In genomic region chr3:108444698-108445365, GRCm38 (mm10) we compare ENCODE assay signal across 8 mouse cellular contexts. TPM values are rescaled to one million over a fixed set of nuclear protein-coding genes. Genes with fewer than 3 reads are reported as not detected.
DNase-seq lines count a peak whose midpoint lies in the region; ATAC-seq and TF ChIP-seq lines count a peak whose summit lies in the region.

Sars (minus strand) TSS chr3:108445209.

- H3K4me3 ChIP-seq in MEL (ENCODE audit: control insufficient read depth in 1 of 2, insufficient read depth in 1 of 2, low read depth in 2 of 2, low read length in 2 of 2): peak within 1 kb of the TSS; percentile 61 to 92
- H3K4me3 ChIP-seq in cerebellum, adult 2 months (replicated peaks; ENCODE audit: insufficient read depth, low read depth, low read length): peak within 1 kb of the TSS; percentile 88
- peak within 1 kb of the TSS; percentile 82 for H3K4me3 ChIP-seq in lung, embryonic 16.5 days (ENCODE audit: low read length)

- H3K4me1 ChIP-seq in MEL (ENCODE audit: control insufficient read depth in 1 of 2, insufficient read depth in 2 of 2, low read length in 2 of 2): peaks cover 18 to 29% of the 10 kb centered on the region in 2 experiments
- H3K4me1 ChIP-seq in cerebellum, adult 2 months (ENCODE audit: control insufficient read depth, insufficient read depth, low read length): peaks cover 7% of the 10 kb centered on the region; the same call in 1 of the 2 replicates
- peaks cover 15% of the 10 kb centered on the region for H3K4me1 ChIP-seq in lung, embryonic 16.5 days (replicated peaks; ENCODE audit: control insufficient read depth, insufficient read depth, low read length)

- DNase-seq in MEL (ENCODE audit: low read depth, low spot score): peak; percentile 95
- DNase-seq in cerebellum, adult 2 months: peak; percentile 88 to 92
- DNase-seq in forelimb bud, embryonic 11.5 days (ENCODE audit: low read depth, low spot score): peak; percentile 90
- peak; percentile 69 for DNase-seq in layer of hippocampus, adult 9-10 months (ENCODE audit: low spot score)
- peak; percentile 74 for DNase-seq in ovary, postnatal 10 days (ENCODE audit: low spot score)
- peak; percentile 76 to 80 for DNase-seq in thymus, postnatal 10 days (ENCODE audit: low spot score in 2 of 2)

- under 1% methylated on average over 41 of the region's 41 CpGs for WGBS in cerebellum, adult 2 months
- under 1% methylated on average over 41 of the region's 41 CpGs for WGBS in lung, embryonic 16.5 days

- peaks cover 32 to 37% of the 10 kb centered on the region in 2 experiments for H3K36me3 ChIP-seq in MEL (ENCODE audit: control insufficient read depth in 1 of 2, insufficient read depth in 2 of 2, low read length in 2 of 2)
- H3K36me3 ChIP-seq in lung, embryonic 16.5 days (ENCODE audit: control insufficient read depth, insufficient read depth, low read length): no peaks in the 10 kb centered on the region

- TF ChIP-seq CTCF in MEL (IDR thresholded peaks at IDR 0.05 in 2 of 3, conservative IDR thresholded peaks at IDR 0.05 in 1 of 3; ENCODE audit: control insufficient read depth in 1 of 3, insufficient read depth in 1 of 3, low read depth in 2 of 3, low read length in 3 of 3, poor library complexity in 1 of 3, severe bottlenecking in 1 of 3): no peak
- TF ChIP-seq CTCF in cerebellum, adult 2 months (IDR thresholded peaks at IDR 0.05; ENCODE audit: borderline replicate concordance, insufficient read depth, low read depth, low read length): no peak

- H3K79me2 ChIP-seq in MEL (ENCODE audit: control insufficient read depth, insufficient read depth, low read length, poor library complexity): peaks cover 50% of the 10 kb centered on the region

- peak within 1 kb of the TSS; percentile 71 for H3K9ac ChIP-seq in MEL (ENCODE audit: control insufficient read depth, low read depth, low read length, poor library complexity, severe bottlenecking)
- H3K9ac ChIP-seq in lung, embryonic 16.5 days (ENCODE audit: low read length): peak within 1 kb of the TSS; percentile 85

- no peaks in the 10 kb centered on the region for H3K9me3 ChIP-seq in MEL (replicated peaks; ENCODE audit: insufficient read depth, low read length)
- H3K9me3 ChIP-seq in lung, embryonic 16.5 days (ENCODE audit: control insufficient read depth, low read length): no peaks in the 10 kb centered on the region

- TF ChIP-seq RAD21 in MEL (IDR thresholded peaks at IDR 0.05; ENCODE audit: low read depth, low read length): no peak

- peak within 1 kb of the TSS; percentile 97 for H3K27ac ChIP-seq in MEL (ENCODE audit: control insufficient read depth, low read depth, low read length)
- H3K27ac ChIP-seq in cerebellum, adult 2 months (ENCODE audit: insufficient read depth, low read length): peak within 1 kb of the TSS; percentile 64
- peak within 1 kb of the TSS; percentile 64 for H3K27ac ChIP-seq in lung, embryonic 16.5 days (ENCODE audit: low read length)

- ATAC-seq in hematopoietic stem cell, adult 5-6 weeks (replicated peaks in 1 of 2; ENCODE audit: insufficient read depth in 1 of 2, low FRiP score in 2 of 2, low TSS enrichment in 1 of 2, low read depth in 1 of 2, poor library complexity in 2 of 2, severe bottlenecking in 2 of 2): peak; percentile 91 to 96
- ATAC-seq in lung, embryonic 16.5 days (ENCODE audit: low read depth): peak; percentile 99

- no peak for TF ChIP-seq EP300 in MEL (IDR thresholded peaks at IDR 0.05; ENCODE audit: low read depth in 1 of 2, low read length in 2 of 2)

- H3K27me3 ChIP-seq in MEL (ENCODE audit: control insufficient read depth in 1 of 2, insufficient read depth in 2 of 2, low read length in 2 of 2): peaks cover 6% of the 10 kb centered on the region in 2 experiments; a peak in 2 of 4 replicates
- no peaks in the 10 kb centered on the region for H3K27me3 ChIP-seq in cerebellum, adult 2 months (ENCODE audit: control insufficient read depth, insufficient read depth, low read length)
- H3K27me3 ChIP-seq in lung, embryonic 16.5 days (ENCODE audit: control insufficient read depth, insufficient read depth, low read depth, low read length): no peaks in the 10 kb centered on the region

- peak within 1 kb of the TSS; percentile 83 for H3K4me2 ChIP-seq in lung, embryonic 16.5 days (ENCODE audit: low read depth, low read length)

- peak; percentile 59 to 88 for TF ChIP-seq POLR2A in MEL (IDR thresholded peaks at IDR 0.05; ENCODE audit: control insufficient read depth in 1 of 2, insufficient read depth in 1 of 2, low read depth in 1 of 2, low read length in 2 of 2, poor library complexity in 1 of 2)
- peak; percentile 75 for TF ChIP-seq POLR2A in cerebellum, adult 2 months (IDR thresholded peaks at IDR 0.05; ENCODE audit: borderline replicate concordance, insufficient read depth, low read length)

TF ChIP-seq in MEL, 35 proteins besides CTCF, POLR2A, EP300 and RAD21:
- TF ChIP-seq TCF12 (IDR thresholded peaks at IDR 0.05; ENCODE audit: low read depth, low read length): peak; percentile 41; the same call in 1 of the 2 replicates
- TF ChIP-seq CHD1 (IDR thresholded peaks at IDR 0.05; ENCODE audit: low read depth, low read length): no peak
- TF ChIP-seq E2F4 (IDR thresholded peaks at IDR 0.05; ENCODE audit: borderline replicate concordance, low read depth, low read length): no peak
- TF ChIP-seq NELFE (IDR thresholded peaks at IDR 0.05; ENCODE audit: low read depth, low read length): peak; percentile 85
- no peak for TF ChIP-seq GABPA (IDR thresholded peaks at IDR 0.05; ENCODE audit: low read depth, low read length)
- peak; percentile 61 for TF ChIP-seq MAX (IDR thresholded peaks at IDR 0.05; ENCODE audit: low read length)
- peak; percentile 68 for TF ChIP-seq ELF1 (IDR thresholded peaks at IDR 0.05; ENCODE audit: low read depth, low read length)
- TF ChIP-seq ETS1 (IDR thresholded peaks at IDR 0.05; ENCODE audit: low read depth, low read length): no peak
- TF ChIP-seq HCFC1 (IDR thresholded peaks at IDR 0.05; ENCODE audit: low read depth, low read length): peak; percentile 71
- TF ChIP-seq MXI1 (IDR thresholded peaks at IDR 0.05; ENCODE audit: low read depth, low read length): peak; percentile 20; the same call in 1 of the 2 replicates
- TF ChIP-seq JUND (IDR thresholded peaks at IDR 0.05; ENCODE audit: low read depth, low read length): no peak
- peak; percentile 53; the same call in 1 of the 2 replicates for TF ChIP-seq ZMIZ1 (IDR thresholded peaks at IDR 0.05; ENCODE audit: low read depth, low read length)
- peak; percentile 60 for TF ChIP-seq TBP (IDR thresholded peaks at IDR 0.05; ENCODE audit: low read depth, low read length)
- no peak; the same call in 1 of the 2 replicates for TF ChIP-seq MYC (IDR thresholded peaks at IDR 0.05; ENCODE audit: low read depth, low read length)
- TF ChIP-seq MAZ (IDR thresholded peaks at IDR 0.05; ENCODE audit: low read depth, low read length): 0 out of 2 replicates have a peak, but pooled peaks have one; percentile 24
- TF ChIP-seq TAL1 (IDR thresholded peaks at IDR 0.05; ENCODE audit: low read length): no peak
- no peak for TF ChIP-seq SMC3 (IDR thresholded peaks at IDR 0.05; ENCODE audit: low read depth, low read length)
- TF ChIP-seq SIN3A (IDR thresholded peaks at IDR 0.05; ENCODE audit: low read length): peak; percentile 69
- peak; percentile 94 for TF ChIP-seq NRF1 (IDR thresholded peaks at IDR 0.05; ENCODE audit: insufficient read depth, low read depth, low read length, poor library complexity, severe bottlenecking)
TF ChIP-seq in MEL: peak in this region for 11.

RNA-seq across cellular contexts. Expression of gene Sars, which starts in this region (rescaled TPM):
- total RNA-seq in MEL (2012; rRNA removed): 202 and 283 TPM in 2 replicates
- polyA plus RNA-seq in MEL (2012; ENCODE audit: insufficient read depth in 1 of 2, insufficient read length in 2 of 2, low read depth in 1 of 2, low replicate concordance in 2 of 2, missing spikeins in 1 of 2): 100 to 1,000 TPM in 1 of 2 experiments, not detected in 1; 337 TPM
- 214 and 228 TPM in 2 replicates for polyA plus RNA-seq in cerebellum, adult 2 months (2012; rRNA removed)
- total RNA-seq in hematopoietic stem cell, adult 5-6 weeks (2017): 216 and 455 TPM in 2 replicates
- 112 and 117 TPM in 2 replicates for polyA plus RNA-seq in lung, embryonic 16.5 days (2015; fragmentation: Nextera tagmentation; extraction: Ambion mirVana)

Comparison
In these comparisons a context has a peak if more than half of its experiments do, and no peak if none do; other contexts are left out.
1. Peak in every context shown above with its lines: DNase-seq, ATAC-seq, H3K4me3 ChIP-seq and H3K27ac ChIP-seq.